Mouse (Mus musculus) lung, embryonic 16.5 days (tissue): ENCODE data around the gene Bst2. TPM values are rescaled to one million over a fixed set of nuclear protein-coding genes. Genes with fewer than 3 reads are reported as not detected.
A peak's percentile ranks its signal among the peaks of the same experiment; 100 is the strongest.

Experiments used
- ATAC-seq: fragments of 200-750 bp; cut with Nextera tagmentation; 2 replicates; pipeline ENCODE4 v1.8.0; 2017; ENCODE audit warnings: low read depth, mild to moderate bottlenecking, moderate library complexity
- H3K27ac ChIP-seq: fragments of 300-500 bp; sonication (generic); 2 replicates; pipeline ENCODE4 v1.5.1; 2014; ENCODE audit warnings: mild to moderate bottlenecking, control low read depth, low read length
- H3K27me3 ChIP-seq: fragments of 300-500 bp; sonication (generic); 2 replicates; pipeline ENCODE4 v1.6.1; 2014; ENCODE audit warnings: low read depth, low read length, mixed read lengths; ENCODE audit not compliant: control insufficient read depth, insufficient read depth
- H3K36me3 ChIP-seq: fragments of 300-500 bp; sonication (generic); 2 replicates; pipeline ENCODE4 v1.6.1; 2014; ENCODE audit warnings: low read length; ENCODE audit not compliant: control insufficient read depth, insufficient read depth
- H3K4me1 ChIP-seq: fragments of 300-500 bp; sonication (generic); replicated peaks from 2 replicates; pipeline ENCODE4 v1.6.1; 2014; ENCODE audit warnings: low read length, mixed read lengths; ENCODE audit not compliant: control insufficient read depth, insufficient read depth
- H3K4me2 ChIP-seq: fragments of 300-500 bp; sonication (generic); 2 replicates; pipeline ENCODE4 v1.6.1; 2014; ENCODE audit warnings: low read depth, low read length, control low read depth
- H3K4me3 ChIP-seq: fragments of 300-500 bp; sonication (generic); 2 replicates; pipeline ENCODE4 v1.5.1; 2014; ENCODE audit warnings: mild to moderate bottlenecking, low read length, control low read depth
- H3K9ac ChIP-seq: fragments of 300-500 bp; sonication (generic); 2 replicates; pipeline ENCODE4 v1.6.1; 2014; ENCODE audit warnings: low read length, control low read depth
- H3K9me3 ChIP-seq: fragments of 300-500 bp; sonication (generic); 2 replicates; pipeline ENCODE4 v1.6.1; 2016; ENCODE audit warnings: low read length; ENCODE audit not compliant: control insufficient read depth
- WGBS: fragments of 180-500 bp; shearing (Covaris S2); extraction: QIAGEN DNeasy Blood & Tissue Kit; methylation state at CpG from one replicate; pipeline ENCODE4 v1.1.7; 2014; 5-methylcytosine and 5-hydroxymethylcytosine counted together
- polyA plus RNA-seq: library from polyadenylated mRNA; unstranded; fragments of >200 nt; fragmentation: Nextera tagmentation; extraction: Ambion mirVana; gene quantifications from 2 replicates; pipeline ENCODE4 v1.2.1, GENCODE M21; 2015

Bst2 gene
- polyA plus RNA-seq, 1 experiment from 2014 or later = 50.4 TPM

GRCm38 (mm10) chr8:71562751-71563150 lies 25.5 kb upstream of the Bst2 start:
- Histone ChIP-seq H3K36me3 (no peaks in the 10 kb centered on the region), H3K9ac (peak overlapping the region; percentile 30), H3K4me3 (peak overlapping the region; percentile 28), H3K27ac (no peak overlapping the region), H3K4me1 (peaks cover 7% of the 10 kb centered on the region), H3K9me3 (0 out of 2 replicates have a peak, but pooled peaks cover 2% of the 10 kb centered on the region), H3K4me2 (peak overlapping the region; percentile 52), H3K27me3 (peaks cover 37% of the 10 kb centered on the region)
- ATAC-seq = peak; percentile 44
- WGBS = 2% methylated on average over 33 of the region's 33 CpGs

- Histone ChIP-seq H3K4me1 (peaks cover 7% of the 10 kb centered on the region), H3K9me3 (0 out of 2 replicates have a peak, but pooled peaks cover 2% of the 10 kb centered on the region), H3K27me3 (peaks cover 47% of the 10 kb centered on the region), H3K27ac (no peak overlapping the region), H3K4me2 (no peak overlapping the region), H3K9ac (no peak overlapping the region), H3K36me3 (no peaks in the 10 kb centered on the region), H3K4me3 (no peak overlapping the region)
- 3% methylated on average over 15 of the region's 15 CpGs for WGBS
- peak; percentile 48 for ATAC-seq
Observed at GRCm38 (mm10) chr8:71561401-71561800, 24.1 kb upstream of the Bst2 start.

- 80% methylated on average over 5 of the region's 5 CpGs for WGBS
- ATAC-seq = no peak
- no peak overlapping the region for H3K4me2 ChIP-seq
- no peaks in the 10 kb centered on the region for H3K36me3 ChIP-seq
- H3K9me3 ChIP-seq = 0 out of 2 replicates have a peak, but pooled peaks cover 2% of the 10 kb centered on the region
- H3K27me3 ChIP-seq = peaks cover 47% of the 10 kb centered on the region
- H3K4me3 ChIP-seq = no peak overlapping the region
- H3K27ac ChIP-seq = no peak overlapping the region
- peaks cover 7% of the 10 kb centered on the region for H3K4me1 ChIP-seq
- no peak overlapping the region for H3K9ac ChIP-seq
Observed at GRCm38 (mm10) chr8:71560765-71561164, 23.5 kb upstream of the Bst2 start.

- peaks cover 7% of the 10 kb centered on the region for H3K4me1 ChIP-seq
- peaks cover 47% of the 10 kb centered on the region for H3K27me3 ChIP-seq
- H3K9ac ChIP-seq = no peak overlapping the region
- WGBS = 62% methylated on average over 3 of the region's 3 CpGs
- H3K9me3 ChIP-seq = 0 out of 2 replicates have a peak, but pooled peaks cover 2% of the 10 kb centered on the region
- no peak for ATAC-seq
- H3K27ac ChIP-seq = no peak overlapping the region
- no peak overlapping the region for H3K4me2 ChIP-seq
- no peak overlapping the region for H3K4me3 ChIP-seq
- H3K36me3 ChIP-seq = no peaks in the 10 kb centered on the region
Observed at GRCm38 (mm10) chr8:71560071-71560470, 22.8 kb upstream of the Bst2 start.

GRCm38 (mm10) chr8:71558958-71559690 lies 21.9 kb upstream of the Bst2 start:
- 2% methylated on average over 24 of the region's 24 CpGs for whole genome bisulfite sequencing
- Histone ChIP-seq H3K27me3 (peaks cover 47% of the 10 kb centered on the region), H3K4me2 (peak overlapping the region; percentile 89), H3K36me3 (no peaks in the 10 kb centered on the region), H3K27ac (no peak overlapping the region), H3K4me3 (peak overlapping the region; percentile 58), H3K9ac (peak overlapping the region; percentile 67), H3K9me3 (0 out of 2 replicates have a peak, but pooled peaks cover 2% of the 10 kb centered on the region), H3K4me1 (peaks cover 7% of the 10 kb centered on the region)
- ATAC-seq = peak; percentile 75

- Histone ChIP-seq H3K36me3 (no peaks in the 10 kb centered on the region), H3K27me3 (peaks cover 47% of the 10 kb centered on the region), H3K4me3 (peak within 1 kb of the TSS; percentile 58), H3K9me3 (no peaks in the 10 kb centered on the region), H3K4me1 (peaks cover 10% of the 10 kb centered on the region), H3K9ac (peak within 1 kb of the TSS; percentile 67), H3K4me2 (peak within 1 kb of the TSS; percentile 89), H3K27ac (no peak within 1 kb of the TSS)
- WGBS = 3% methylated on average over 68 of the region's 70 CpGs
- ATAC-seq = peak; percentile 11; the same call in 1 of the 2 replicates
Observed at GRCm38 (mm10) chr8:71558071-71558957, 21.1 kb upstream of the Bst2 start, which contains the start of gene Tmem221. Tmem221 (minus strand) TSS chr8:71558871.

GRCm38 (mm10) chr8:71554644-71555043 lies 17.4 kb upstream of the Bst2 start:
- WGBS = 76% methylated on average over 2 of the region's 2 CpGs
- peaks cover 7% of the 10 kb centered on the region; the same call in 1 of the 2 replicates for H3K4me1 ChIP-seq

GRCm38 (mm10) chr8:71554001-71554400 lies 16.7 kb upstream of the Bst2 start:
- WGBS = 56% methylated on average over 6 of the region's 6 CpGs
- Histone ChIP-seq H3K4me2 (no peak overlapping the region), H3K36me3 (no peaks in the 10 kb centered on the region), H3K4me1 (peaks cover 7% of the 10 kb centered on the region; the same call in 1 of the 2 replicates), H3K9me3 (no peaks in the 10 kb centered on the region), H3K27me3 (peaks cover 22% of the 10 kb centered on the region), H3K4me3 (no peak overlapping the region), H3K9ac (no peak overlapping the region), H3K27ac (peak overlapping the region; percentile 39; the same call in 1 of the 2 replicates)
- ATAC-seq = no peak

More at GRCm38 (mm10) chr8:71554644-71555043, 17.4 kb upstream of the Bst2 start:
- no peak overlapping the region for H3K4me2 ChIP-seq
- H3K27me3 ChIP-seq = peaks cover 27% of the 10 kb centered on the region
- H3K27ac ChIP-seq = peak overlapping the region; percentile 3; the same call in 1 of the 2 replicates
- H3K9ac ChIP-seq = no peak overlapping the region
- no peak overlapping the region for H3K4me3 ChIP-seq
- peak; percentile 29; the same call in 1 of the 2 replicates for ATAC-seq
- no peaks in the 10 kb centered on the region for H3K36me3 ChIP-seq
- no peaks in the 10 kb centered on the region for H3K9me3 ChIP-seq

GRCm38 (mm10) chr8:71552770-71553169 lies 15.5 kb upstream of the Bst2 start:
- no peak overlapping the region for H3K27ac ChIP-seq
- WGBS = 48% methylated on average over 6 of the region's 6 CpGs
- ATAC-seq = no peak

More at GRCm38 (mm10) chr8:71552770-71553169, 15.5 kb upstream of the Bst2 start:
- peaks cover 8% of the 10 kb centered on the region; the same call in 1 of the 2 replicates for H3K36me3 ChIP-seq
- no peak overlapping the region for H3K4me2 ChIP-seq
- no peak overlapping the region for H3K4me3 ChIP-seq
- H3K9me3 ChIP-seq = no peaks in the 10 kb centered on the region
- no peak overlapping the region for H3K9ac ChIP-seq
- 0 out of 2 replicates have a peak, but pooled peaks cover 3% of the 10 kb centered on the region for H3K4me1 ChIP-seq
- peaks cover 10% of the 10 kb centered on the region for H3K27me3 ChIP-seq
